Mouse (Mus musculus) c-Kit-positive CD71-positive TER-119-negative erythroid progenitor cells, embryonic 14.5 days (primary cell): ENCODE measurements around the gene Vmn2r106.

Experiments used
- DNase-seq: peaks from one replicate; pipeline ENCODE4 v3.0.0-alpha.2; 2013; ENCODE audit warnings: low read depth

The Vmn2r106 gene

GRCm38 (mm10) chr17:20285453-20285852, at the start of gene Vmn2r106:
Gene Vmn2r106 (minus strand): TSS chr17:20285553.
- DNase-seq = no peak

- no peak for DNase-seq
Measured at GRCm38 (mm10) chr17:20305790-20306189, 20.4 kb upstream of the Vmn2r106 start.

GRCm38 (mm10) chr17:20286906-20287305, 1.6 kb upstream of the Vmn2r106 start:
- DNase-seq = no peak

GRCm38 (mm10) chr17:20255522-20255921, 29.8 kb downstream of the Vmn2r106 start:
- no peak for DNase-seq

- DNase-seq = no peak
Measured at GRCm38 (mm10) chr17:20234952-20235351, 50.4 kb downstream of the Vmn2r106 start, which contains the start of gene Vmn2r105. Gene Vmn2r105 (minus strand): TSS chr17:20235052.
